Mouse (Mus musculus): ENCODE results near the gene Card19.

- no peak for TF ChIP-seq CTCF (IDR thresholded peaks at IDR 0.05; ENCODE audit: borderline replicate concordance, insufficient read depth, low read depth, low read length)
- no peak for TF ChIP-seq POLR2A (IDR thresholded peaks at IDR 0.05; ENCODE audit: borderline replicate concordance, insufficient read depth, low read length)
Measured at GRCm38 (mm10) chr13:49199891-49200290, 15.9 kb downstream of the Card19 start.
